Comparison of ENCODE assay signal across 8 mouse cellular contexts in genomic region chr5:148293346-148293745, GRCm38 (mm10).
DNase-seq lines count a peak whose midpoint lies in the region; ATAC-seq and TF ChIP-seq lines count a peak whose summit lies in the region.

No protein-coding gene starts in this region.

- whole genome bisulfite sequencing in heart, embryonic 11.5 days (ENCODE audit: insufficient replicate concordance) = 79% methylated on average over 7 of the region's 7 CpGs
- WGBS in small intestine, adult 2 months = 87% methylated on average over 7 of the region's 7 CpGs

- H3K4me3 ChIP-seq in heart, embryonic 11.5 days (ENCODE audit: low read depth, low read length) = no peak overlapping the region
- no peak overlapping the region for H3K4me3 ChIP-seq in small intestine, adult 2 months (ENCODE audit: low read depth, low read length)

- no peaks in the 10 kb centered on the region for H3K27me3 ChIP-seq in heart, embryonic 11.5 days (ENCODE audit: control insufficient read depth, insufficient read depth, low read length)
- H3K27me3 ChIP-seq in small intestine, adult 2 months (ENCODE audit: control insufficient read depth, insufficient read depth, low read length) = no peaks in the 10 kb centered on the region

- no peak for ATAC-seq in heart, embryonic 11.5 days (replicated peaks; ENCODE audit: insufficient number of reproducible peaks, low FRiP score, low TSS enrichment)
- 0 out of 2 replicates have a peak, but pooled peaks have one; percentile 39 for ATAC-seq in common myeloid progenitor, adult 5-6 weeks (replicated peaks; ENCODE audit: low read depth, poor library complexity, severe bottlenecking)
- ATAC-seq in inflammation-experienced regulatory T-cells, adult 6 months = no peak

- no peaks in the 10 kb centered on the region for H3K4me1 ChIP-seq in heart, embryonic 11.5 days (ENCODE audit: control insufficient read depth, insufficient read depth, low read length)
- H3K4me1 ChIP-seq in small intestine, adult 2 months (ENCODE audit: control insufficient read depth, insufficient read depth, insufficient read length, low read length) = no peaks in the 10 kb centered on the region

- H3K36me3 ChIP-seq in heart, embryonic 11.5 days (ENCODE audit: control insufficient read depth, insufficient read depth, low read length) = peaks cover 16% of the 10 kb centered on the region
- H3K36me3 ChIP-seq in small intestine, adult 2 months (ENCODE audit: control insufficient read depth, insufficient read depth, low read length) = no peaks in the 10 kb centered on the region

- H3K27ac ChIP-seq in heart, embryonic 11.5 days (ENCODE audit: low read depth, low read length) = no peak overlapping the region
- no peak overlapping the region for H3K27ac ChIP-seq in small intestine, adult 2 months (ENCODE audit: insufficient read depth, low read depth, low read length)

- DNase-seq in heart, postnatal 14 days = peak; percentile 25 to 68
- peak; percentile 46 to 61 for DNase-seq in right cerebral cortex, postnatal 10 days (ENCODE audit: low spot score in 2 of 2)
- no peak for DNase-seq in right cerebral cortex, adult 2 months (ENCODE audit: low spot score in 2 of 2)
- DNase-seq in frontal cortex, postnatal 10 days (ENCODE audit: low spot score in 2 of 2) = no peak

- peak; percentile 43; the same call in 1 of the 2 replicates for TF ChIP-seq CTCF in small intestine, adult 2 months (IDR thresholded peaks at IDR 0.05; ENCODE audit: extremely low read depth, insufficient read length, insufficient replicate concordance, low read depth, low read length)

- 0 out of 2 replicates have a peak, but pooled peaks cover 3% of the 10 kb centered on the region for H3K9me3 ChIP-seq in heart, embryonic 11.5 days (replicated peaks; ENCODE audit: control insufficient read depth, low read length)

- no peak overlapping the region for H3K4me2 ChIP-seq in heart, embryonic 11.5 days

- TF ChIP-seq POLR2A in small intestine, adult 2 months (IDR thresholded peaks at IDR 0.05; ENCODE audit: low read depth, low read length) = no peak

- no peak overlapping the region for H3K9ac ChIP-seq in heart, embryonic 11.5 days (ENCODE audit: low read depth, low read length)

- intact Hi-C loops in heart, postnatal 14 days (cut with DNase I) = no loop called here

Comparison
In these comparisons a context has a peak if more than half of its experiments do, and no peak if none do; other contexts are left out.
1. DNase-seq: peak in heart, postnatal 14 days (2 of 2) and right cerebral cortex, postnatal 10 days (2 of 2); none in right cerebral cortex, adult 2 months (0 of 2) and frontal cortex, postnatal 10 days (0 of 2).